Mouse (Mus musculus) brain, embryonic 18.5 days (tissue): ENCODE results near the gene Sept8.

Experiments used
- DNase-seq: peaks from one replicate; pipeline ENCODE4 v3.0.0-alpha.2; 2012; ENCODE audit warnings: low read depth, low spot score

Gene Sept8

DNA sequence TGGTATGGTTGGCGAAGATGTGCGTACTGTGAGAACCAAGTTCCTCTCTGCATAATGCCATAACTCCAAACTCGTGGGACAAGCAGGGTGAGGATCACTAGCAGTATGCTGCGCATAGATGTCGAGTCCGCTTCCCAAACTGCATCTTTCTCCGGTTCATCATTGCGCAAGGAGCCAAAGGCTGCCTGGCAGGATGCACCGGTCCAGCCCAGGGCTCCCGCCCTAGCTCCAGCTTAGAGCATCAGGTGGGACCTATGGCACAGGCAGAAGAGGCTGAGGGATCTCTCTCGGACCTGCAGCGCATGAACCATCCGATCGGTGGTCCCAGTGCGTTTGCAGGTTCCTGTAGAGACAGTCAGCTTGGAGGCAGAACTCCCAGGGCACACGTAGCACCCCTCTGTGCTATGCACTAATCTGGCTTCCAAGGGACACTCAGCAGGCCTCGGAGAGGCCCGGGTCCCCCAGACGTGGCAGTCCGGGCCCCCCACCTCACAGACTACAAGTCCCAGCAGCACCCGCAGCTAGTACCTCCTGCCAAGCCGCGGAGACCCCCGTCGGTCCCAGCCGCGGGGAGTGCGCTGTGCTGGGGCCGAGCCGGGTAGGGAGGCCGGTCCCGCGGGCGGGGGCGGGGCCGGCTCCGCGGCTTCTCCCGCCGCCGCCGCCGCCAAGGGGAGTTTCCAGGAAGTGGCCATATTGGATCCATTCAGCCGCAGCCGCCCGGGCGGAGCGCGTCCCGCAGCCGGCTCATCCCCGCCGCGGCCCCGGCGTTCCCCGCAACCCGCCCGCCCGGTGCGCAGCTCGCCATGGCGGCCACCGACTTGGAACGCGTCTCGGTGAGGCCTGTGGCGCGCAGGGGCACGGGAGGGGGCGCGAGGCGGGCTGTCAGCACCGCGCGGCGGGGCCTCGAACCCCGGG, at the start of gene Sept8:
Sept8 (plus strand) TSS at position 51 of the 915 bp plus-strand sequence.
- DNase-seq = peak; percentile 37

DNA sequence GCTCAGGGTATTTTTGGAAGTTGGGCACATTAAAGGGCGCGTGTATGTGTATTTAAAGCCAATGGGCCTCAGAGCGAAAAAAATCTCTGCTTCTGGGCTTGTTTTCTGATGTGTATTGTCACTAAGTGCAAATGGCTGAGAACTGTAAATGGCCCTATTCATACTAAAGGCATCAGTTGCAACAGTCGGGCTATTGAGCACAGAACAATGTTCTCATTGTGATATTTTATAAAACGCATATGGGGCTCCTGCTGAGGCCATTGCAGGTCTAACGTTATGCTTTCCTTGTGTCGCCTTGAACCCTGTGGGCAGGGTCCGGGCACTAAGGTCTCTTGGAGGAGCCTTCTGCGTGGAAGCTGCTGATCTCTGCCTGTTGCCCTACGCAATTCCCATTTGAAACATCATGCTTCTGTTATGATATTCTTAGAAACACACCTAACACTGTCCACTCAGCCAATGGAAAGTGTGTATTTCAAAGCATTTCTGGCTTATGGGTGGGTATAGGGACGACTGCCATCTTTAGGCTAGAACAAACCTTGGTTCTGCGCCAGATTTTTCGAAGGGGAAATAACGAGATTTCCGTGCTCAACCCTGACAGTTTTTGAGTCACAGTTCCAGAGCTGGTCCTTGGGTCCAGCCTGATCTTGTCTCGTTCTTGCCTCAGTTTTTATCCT, 49.6 kb upstream of the Sept8 start:
- DNase-seq = no peak

DNA sequence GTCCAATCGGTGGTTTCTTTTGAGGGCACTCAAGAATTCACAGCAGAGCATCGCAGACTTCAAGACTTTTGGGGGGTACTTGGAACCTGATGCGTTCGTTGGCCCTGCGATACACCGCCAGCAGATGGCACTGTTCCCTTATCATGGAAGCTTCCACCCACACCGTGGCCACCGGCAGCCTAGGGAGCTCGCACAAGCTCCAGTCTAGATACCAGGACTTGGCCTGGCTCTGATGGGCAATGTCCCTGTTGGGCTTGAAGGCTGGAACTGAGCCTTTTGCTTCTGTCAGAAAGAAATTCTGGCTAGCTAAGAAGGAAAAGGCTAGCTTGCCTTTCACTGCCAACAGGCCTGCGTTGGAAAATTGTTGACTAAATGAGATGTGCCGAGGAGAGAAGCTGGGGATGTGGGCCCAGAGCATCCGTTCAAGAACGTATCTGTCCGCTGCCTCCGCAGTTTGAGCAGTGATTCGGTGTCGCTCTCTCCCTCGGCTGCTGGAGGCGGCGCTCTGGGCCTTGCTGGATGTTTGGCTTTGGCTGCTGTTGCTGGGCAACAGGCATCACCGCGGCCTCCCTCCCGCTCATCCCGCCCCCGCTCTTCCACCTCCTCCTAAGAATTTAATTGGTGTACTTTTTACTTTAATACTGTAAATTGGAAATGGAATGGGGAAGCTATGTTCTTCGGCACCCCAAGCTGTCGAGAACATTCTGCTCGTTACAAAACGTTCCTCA, 48.9 kb upstream of the Sept8 start, which contains the start of gene Gm9837:
Gm9837 (minus strand) TSS at position 512 of the 728 bp plus-strand sequence.
- peak; percentile 76 for DNase-seq

DNA sequence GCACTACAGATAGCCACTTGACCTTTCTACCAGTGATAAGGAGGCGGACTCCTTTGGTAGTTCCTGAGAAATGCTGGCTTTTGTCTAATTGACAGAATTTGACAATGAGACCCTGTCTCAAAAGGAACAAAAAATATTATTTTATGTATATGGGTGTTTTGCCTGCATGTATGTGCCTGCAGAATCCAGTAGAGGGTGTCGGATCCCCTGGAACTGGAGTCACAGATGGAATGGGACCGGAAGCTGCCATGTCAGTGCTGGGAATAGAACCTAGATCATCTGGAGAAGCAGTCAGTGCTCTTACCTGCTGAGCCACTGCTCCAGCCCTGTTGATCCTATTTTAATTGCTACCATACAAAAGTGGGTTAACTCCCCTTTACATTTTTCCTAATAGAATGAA, 46.3 kb upstream of the Sept8 start:
- no peak for DNase-seq

DNA sequence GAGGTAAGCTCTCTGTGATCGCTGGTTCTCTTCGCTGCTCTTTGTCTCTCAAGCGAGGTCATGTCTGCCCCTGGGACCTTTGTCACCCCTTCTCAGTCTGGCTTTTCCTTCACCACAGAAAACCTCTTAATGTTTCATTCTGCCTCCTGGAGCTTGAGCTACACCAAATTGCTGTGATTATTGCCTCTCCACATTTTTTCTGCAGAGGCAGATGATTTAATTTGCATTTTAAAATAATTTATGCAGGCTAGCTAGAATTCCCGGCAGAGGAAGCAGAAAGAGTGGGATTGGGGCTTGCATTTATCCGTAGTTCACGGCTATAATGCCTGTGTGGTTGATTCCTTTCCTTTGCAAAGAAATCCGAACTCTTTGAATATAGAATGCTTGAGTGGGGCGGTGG, 43.4 kb upstream of the Sept8 start:
- DNase-seq = no peak

DNA sequence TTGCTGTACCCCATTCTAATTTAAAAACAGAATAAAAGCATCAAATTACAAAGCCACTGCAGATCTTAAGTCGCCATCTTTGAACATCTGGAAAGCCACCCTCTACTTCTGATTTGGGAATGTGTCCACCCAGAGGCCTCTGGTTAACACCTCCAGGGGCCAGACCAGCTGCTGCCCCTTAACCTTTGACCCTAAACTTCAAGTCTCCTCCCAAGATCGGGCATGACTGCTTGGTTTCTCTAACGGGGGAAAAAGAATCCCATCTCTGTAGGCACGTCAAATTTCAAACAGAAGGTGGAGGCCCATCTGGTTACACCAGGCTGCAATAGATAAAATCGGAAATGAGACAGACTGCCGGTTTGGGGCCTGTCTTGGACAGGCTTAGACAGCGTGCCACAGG, 41.2 kb upstream of the Sept8 start:
- DNase-seq = no peak

DNA sequence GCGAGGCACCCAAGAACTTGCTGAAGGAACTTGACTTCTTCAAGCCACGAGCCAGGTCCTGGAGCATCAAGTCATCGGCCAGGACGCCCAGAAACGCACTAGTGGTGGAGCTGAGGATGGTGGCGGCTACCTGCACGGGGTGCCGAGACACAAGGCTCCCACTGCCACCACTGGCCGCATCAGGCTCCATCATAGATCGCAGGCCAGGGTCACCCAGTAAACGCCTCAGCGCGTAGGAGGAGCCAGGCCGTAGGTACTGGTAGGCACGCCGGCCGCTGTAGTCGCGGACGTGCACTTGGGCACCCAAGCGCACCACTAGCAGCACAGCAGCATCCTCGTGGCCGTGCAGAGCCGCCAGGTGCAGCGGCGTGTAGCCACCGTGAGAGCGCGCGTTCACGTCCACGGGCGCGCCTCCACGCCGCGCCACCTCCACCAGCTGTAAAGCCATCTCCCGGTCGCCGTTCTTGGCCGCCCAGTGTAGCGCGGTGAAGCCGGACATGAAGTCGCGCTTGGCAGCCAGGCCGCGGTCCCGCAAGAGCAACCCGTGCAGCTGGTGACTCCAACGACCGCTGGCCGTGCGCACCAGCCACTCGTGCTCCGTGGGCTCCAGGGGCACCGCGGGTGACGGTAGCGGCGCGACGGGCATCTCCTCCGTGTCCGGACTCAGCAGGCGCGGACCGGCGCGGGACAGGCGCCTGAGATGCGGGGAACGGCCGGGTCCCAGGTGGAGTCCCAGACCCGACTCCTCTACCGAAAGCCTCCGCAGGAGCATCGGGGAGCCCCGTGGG, 40.5 kb upstream of the Sept8 start:
- DNase-seq = no peak

DNA sequence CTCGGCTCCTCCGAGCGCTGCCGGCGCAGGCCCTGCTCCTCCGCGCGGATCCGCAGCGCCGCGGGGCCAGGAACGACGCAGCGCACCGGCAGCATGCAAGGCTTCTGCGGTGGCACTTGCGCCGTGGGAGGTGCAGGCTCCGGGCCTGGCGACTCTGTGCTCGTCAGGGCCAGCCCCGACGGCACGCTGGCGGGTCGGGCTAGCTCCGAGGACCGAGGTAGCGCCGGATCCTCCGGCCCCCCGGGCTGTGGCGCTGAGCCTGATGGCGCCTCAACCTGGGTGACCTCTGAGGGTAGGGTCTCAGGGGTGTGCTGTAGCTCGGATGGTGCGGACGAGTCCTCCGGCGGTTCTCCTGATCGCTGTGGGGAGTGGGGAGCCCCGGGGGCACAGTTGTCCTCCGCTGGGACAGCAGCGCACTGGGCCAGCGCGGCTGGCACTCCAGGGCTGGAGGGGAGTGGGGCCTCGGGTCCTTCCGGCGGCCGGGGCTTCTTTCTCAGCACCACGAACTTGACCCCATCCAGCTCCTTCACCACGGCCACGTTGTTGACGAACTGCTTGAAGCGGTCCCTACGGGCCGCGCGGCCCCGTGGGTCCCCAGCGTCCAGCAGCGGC, 39.8 kb upstream of the Sept8 start:
- no peak for DNase-seq

DNA sequence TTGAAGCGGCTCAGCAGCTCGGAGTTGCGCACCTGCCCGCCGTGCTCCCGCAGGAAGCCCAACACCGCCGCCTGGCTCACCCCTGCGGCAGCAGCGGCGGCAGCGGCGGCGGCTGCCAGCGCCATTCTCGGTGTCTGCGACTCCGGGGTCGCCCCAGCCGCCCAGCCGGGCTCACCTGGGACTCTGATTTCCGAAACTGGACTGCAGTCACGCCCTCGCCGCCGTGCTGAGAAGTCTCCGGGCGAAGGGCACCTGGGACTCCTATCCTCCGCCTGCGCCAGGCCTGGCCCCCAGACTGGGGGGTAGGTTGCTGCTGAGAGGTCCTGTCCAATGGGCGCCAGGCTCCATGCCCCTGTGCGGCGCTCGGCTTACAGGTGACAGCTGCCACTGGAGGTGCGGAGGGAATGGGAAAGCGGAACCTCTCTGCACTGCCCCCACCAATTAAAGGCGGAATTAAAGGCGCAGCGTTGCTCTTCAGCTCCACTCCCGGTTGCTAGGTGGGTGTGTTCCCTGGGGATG, 39.2 kb upstream of the Sept8 start, which contains the start of the genes Gm9945 and Sowaha:
Gm9945 (plus strand) TSS at position 384 of the 519 bp plus-strand sequence.
Sowaha (minus strand) TSS at position 492 of the 519 bp plus-strand sequence.
- DNase-seq = no peak

DNA sequence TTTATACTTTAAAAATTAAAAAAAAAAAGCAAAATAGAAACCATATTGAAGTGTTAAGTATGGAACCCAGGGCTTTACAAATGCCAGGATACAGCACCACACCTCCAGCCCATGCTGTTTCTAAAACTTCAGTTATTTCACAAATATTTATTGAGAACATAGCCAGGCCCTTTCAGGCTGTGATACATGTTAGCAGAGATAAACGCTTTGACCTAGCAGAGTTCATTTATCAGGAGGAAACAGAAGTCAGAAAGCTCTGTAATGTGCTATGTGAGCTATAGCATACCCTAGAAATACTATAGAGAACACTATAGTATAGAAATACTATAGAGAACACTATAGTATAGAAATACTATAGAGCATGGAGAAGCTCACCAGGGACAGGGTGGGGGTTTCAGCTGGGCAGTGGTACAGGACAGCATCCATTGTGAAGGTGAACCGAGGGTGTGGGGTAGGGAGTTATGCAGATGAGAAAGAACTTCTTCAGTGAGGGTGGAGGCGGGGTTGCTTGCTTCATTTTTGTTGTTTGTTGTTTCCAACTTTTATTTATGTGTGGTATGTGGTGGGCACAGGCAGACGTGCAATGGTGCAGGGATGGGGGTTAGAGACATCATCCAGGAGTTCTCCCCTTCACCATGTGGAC, 37.8 kb upstream of the Sept8 start:
- DNase-seq = no peak

DNA sequence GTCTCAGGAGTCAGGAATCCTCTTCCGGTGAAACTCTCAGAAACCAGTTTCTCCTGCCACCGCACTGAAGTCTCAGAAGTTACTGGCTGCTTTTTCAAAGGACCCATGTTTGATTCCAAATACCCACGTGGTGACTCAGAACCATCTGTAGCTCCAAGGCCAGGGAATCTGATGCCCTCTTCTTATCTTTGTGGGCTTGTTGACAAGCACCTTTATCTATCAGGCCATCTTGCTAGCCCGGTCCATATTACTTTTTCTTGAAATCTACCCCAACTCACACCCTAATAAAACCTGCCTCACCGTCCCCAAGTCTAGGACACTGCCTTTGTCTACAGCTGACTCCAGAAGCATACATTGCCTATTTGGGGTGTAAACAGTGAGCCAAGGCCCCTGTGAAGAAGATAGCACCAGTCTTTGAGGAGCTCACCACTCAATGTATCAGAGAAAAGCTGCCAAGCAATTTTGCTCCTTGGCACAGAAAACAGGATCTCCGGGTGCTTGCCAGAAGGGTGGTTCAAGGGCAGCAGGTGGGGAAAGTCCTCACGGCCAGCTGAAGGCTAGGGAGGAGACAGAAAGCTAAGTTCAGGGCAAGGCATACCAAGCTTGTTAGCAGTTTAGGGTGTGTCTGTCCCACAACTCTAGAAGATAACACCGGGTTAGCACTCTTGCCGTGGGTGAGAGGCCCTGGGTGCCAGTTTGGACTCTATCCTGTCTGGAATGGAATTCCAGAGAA, 35.7 kb upstream of the Sept8 start:
- DNase-seq = no peak

DNA sequence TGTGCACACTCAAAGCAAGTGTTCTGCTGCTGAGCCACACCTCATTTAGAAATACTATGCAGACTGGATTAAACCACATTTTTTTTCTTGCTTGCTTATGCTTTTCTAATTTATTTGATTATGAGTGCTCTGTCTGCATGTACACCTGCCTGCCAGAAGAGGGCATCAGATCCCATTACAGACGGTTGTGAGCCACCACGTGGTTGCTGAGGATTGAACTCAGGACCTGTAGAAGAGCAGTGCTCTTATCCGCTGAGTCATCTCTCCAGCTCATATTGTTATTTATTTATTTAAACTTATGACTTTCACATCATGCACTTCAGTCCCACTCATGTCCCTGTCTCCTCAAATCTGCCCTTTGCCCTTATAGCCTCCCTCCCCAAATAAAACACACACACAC, 33.3 kb upstream of the Sept8 start:
- no peak for DNase-seq

DNA sequence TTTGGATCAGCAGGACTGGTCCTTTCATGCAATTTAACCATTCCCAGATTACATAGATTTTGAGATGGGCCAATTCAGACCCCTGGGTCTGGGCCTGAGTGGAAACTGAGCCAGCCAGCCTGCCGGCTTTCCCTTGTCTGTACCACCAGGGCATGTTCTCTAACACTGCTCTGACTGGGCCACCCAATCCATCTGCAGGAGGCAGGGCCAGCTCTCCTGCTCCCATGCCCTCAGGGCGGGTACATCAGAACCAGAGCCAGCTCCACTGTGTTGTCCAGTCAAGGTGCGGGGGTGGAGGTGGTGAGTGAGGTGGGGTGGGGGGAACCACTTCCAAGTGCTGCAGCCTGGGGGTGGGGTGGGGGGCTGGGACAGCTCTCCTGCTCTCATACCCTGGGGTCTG, 32.7 kb upstream of the Sept8 start:
- DNase-seq = no peak

DNA sequence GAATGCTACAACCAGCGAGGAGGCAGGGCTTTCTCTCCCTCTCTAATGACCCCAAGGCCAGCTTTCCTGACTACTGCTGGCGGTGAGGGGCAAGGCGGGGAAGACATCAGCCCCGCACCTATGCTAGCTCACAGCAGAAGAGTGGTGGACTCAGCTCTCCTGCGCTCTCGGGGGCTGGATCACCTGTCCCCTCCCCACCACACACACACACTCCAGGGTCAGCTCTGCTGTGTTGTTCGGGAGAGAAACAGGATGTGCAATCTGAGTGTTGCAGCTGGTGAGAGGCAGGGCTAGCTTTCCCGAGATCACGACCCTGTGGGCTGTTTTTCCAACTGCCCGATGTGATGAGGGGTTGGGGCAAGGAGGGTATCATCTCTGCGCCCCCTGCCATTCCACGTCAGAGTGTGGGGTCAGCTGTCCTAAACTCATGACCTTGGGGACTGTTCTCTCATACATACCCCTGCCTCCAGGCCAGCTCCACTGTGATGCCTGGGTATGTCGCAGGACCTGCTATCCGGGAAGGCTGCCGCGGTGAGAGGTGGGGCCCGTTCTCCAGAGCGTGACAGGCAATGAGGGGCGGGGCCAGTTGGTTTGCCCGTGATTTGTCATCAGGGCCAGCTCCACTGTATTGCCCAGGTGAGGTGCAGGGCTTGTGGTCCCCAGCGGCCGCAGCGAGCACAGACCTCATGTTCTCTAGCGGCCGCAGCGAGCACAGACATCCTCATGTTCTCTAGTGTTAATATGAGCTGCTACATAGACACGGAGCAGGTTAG, 32.0 kb upstream of the Sept8 start:
- DNase-seq = no peak

DNA sequence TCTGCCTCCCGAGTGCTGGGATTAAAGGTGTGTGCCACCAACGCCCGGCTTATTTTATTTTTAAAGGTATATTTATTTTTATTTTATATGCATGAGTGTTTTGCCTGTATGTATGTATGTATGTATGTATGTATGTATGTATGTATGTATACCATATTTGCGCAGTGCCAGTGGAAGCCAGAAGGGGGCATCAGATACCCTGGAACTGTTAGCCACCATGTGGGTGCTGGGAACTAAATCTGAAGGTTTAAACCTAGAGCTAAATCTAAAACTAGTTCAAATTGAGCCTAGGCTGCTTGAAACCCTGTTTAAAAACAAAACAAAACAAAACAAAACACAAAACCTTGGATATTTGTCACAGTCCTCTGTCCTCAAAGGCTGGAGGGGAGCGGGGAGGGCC, 30.1 kb upstream of the Sept8 start:
- DNase-seq = no peak

DNA sequence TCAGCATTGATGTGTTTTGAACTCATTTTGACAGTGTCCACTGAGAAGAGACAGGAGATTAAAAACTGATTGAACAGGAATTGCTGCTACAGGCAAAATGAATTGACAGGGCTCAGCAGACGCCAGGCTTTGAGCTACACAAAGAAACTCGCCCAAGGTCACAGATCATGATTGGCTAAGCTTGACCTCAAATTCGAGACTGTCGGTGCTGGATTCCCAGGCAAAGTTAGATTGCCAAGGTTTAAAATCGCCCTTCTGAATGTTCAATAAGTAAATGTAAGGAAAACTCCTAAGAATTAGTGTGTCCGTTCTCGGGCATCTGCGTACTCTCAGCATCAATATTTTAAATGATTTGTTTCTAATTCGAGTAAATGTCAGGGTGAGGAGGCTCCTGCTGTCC, 29.6 kb upstream of the Sept8 start:
- DNase-seq = no peak

DNA sequence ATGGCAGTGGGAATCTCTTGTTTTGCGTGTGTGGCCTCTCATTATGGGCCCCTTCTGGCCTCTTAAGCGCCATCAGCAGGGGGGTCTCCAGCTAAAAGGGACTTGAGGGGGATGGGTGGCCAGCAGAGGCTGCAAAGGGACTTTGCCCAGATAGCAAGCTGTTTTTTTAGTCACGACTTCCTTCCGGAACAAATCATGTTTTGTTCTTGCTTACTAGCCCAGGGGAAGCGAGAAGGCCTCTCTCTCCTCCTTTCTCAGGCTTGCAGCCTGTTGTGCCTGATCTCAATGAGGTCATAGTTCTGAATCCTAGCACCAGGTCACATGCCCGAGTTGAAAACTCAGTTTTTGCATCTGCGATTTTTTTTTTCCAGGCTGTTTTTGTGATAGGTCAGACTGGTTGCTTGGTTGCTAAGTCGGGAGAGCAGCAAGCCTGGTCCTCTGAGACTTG, 27.1 kb upstream of the Sept8 start:
- DNase-seq = no peak

DNA sequence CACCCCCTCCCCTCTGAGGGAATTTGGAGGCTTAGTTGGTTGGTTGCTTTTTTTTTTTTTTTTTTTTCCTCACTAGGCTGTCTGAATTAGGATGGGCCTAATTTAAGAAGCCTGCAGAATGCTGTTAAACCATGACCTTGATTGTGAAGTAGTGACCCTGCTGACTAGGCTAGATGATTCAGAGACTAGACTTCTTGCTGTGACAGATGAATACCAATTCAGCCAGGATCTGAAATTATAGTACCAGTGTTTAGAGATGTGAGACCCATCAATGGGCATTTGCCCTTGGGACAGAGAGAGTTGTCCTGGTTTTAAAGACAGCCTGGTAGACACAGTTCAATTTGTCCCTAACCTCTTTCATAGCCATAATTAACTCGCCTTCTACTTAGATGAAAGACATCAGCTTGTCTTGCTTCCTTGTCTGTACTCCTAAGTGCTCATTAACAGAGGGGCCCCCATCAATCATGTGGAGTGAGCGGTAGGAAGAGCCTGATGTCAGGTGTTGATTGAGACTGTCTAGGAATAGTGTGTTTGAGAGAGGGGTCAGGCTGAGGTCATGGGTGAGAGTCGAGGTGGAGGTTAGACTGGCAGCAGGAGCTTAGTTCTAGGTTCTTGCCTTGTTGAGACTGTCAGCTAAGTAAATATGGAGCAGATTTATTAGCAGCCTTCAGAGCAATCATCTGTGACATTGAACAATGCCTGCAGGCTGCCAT, 25.7 kb upstream of the Sept8 start:
- no peak for DNase-seq
